Mouse (Mus musculus) heart, adult 2 months (tissue): ENCODE results near the gene Sept9. TPM values are rescaled to one million over a fixed set of nuclear protein-coding genes. Genes with fewer than 3 reads are reported as not detected.

ENCODE experiments used
- DNase-seq, 2 experiments: peaks; one replicate each; pipeline ENCODE4 v3.0.0; 2021
- H3K27ac ChIP-seq: fragments of 200-600 bp; 2 replicates; pipeline ENCODE4 v1.8.1; 2022
- H3K27me3 ChIP-seq: fragments of 200-500 bp; 2 replicates; pipeline ENCODE4 v1.6.1; 2012; ENCODE audit warnings: mild to moderate bottlenecking, low read length, inconsistent platforms, mixed read lengths; ENCODE audit not compliant: control insufficient read depth, insufficient read depth
- H3K36me3 ChIP-seq: fragments of 200-500 bp; 2 replicates; pipeline ENCODE4 v1.6.1; 2012; ENCODE audit warnings: low read length, inconsistent platforms; ENCODE audit not compliant: control insufficient read depth, insufficient read depth
- H3K4me1 ChIP-seq: fragments of 200-500 bp; 2 replicates; pipeline ENCODE4 v1.6.1; 2011; ENCODE audit warnings: low read length; ENCODE audit not compliant: control insufficient read depth, insufficient read depth
- H3K4me3 ChIP-seq: fragments of 200-600 bp; 2 replicates; pipeline ENCODE4 v1.8.1; 2022
- H3K79me2 ChIP-seq: fragments of 200-500 bp; replicated peaks from 2 replicates; pipeline ENCODE4 v1.6.1; 2012; ENCODE audit warnings: mild to moderate bottlenecking, inconsistent platforms, low read length, moderate library complexity, mixed read lengths; ENCODE audit not compliant: control insufficient read depth, insufficient read depth
- H3K9ac ChIP-seq: fragments of 200-500 bp; 2 replicates; pipeline ENCODE4 v1.6.1; 2012; ENCODE audit warnings: low read depth, mild to moderate bottlenecking, control low read depth, inconsistent platforms, low read length, mixed read lengths
- CTCF ChIP-seq: fragments of 200-600 bp; IDR thresholded peaks from 2 replicates; pipeline ENCODE4 v1.8.1; 2022; ENCODE audit warnings: antibody characterized with exemption, mild to moderate bottlenecking, moderate library complexity
- EP300 ChIP-seq: fragments of 200-500 bp; IDR thresholded peaks from 2 replicates; pipeline ENCODE4 v1.6.1; 2011; ENCODE audit warnings: low read depth, low read length, control low read depth; ENCODE audit not compliant: insufficient read depth
- POLR2A ChIP-seq: fragments of 200-500 bp; IDR thresholded peaks from 2 replicates; pipeline ENCODE4 v1.6.1; 2011; ENCODE audit warnings: mild to moderate bottlenecking, low read depth, low read length, control low read depth; ENCODE audit not compliant: insufficient read depth
- WGBS: fragments of 180-500 bp; shearing (Covaris S2); methylation state at CpG from one replicate; pipeline ENCODE4 v1.1.7; 2018; 5-methylcytosine and 5-hydroxymethylcytosine counted together
- intact Hi-C: fragments of 180-260 bp; cut with DNase I; formaldehyde crosslinking; loops from one replicate; pipeline ENCODE4 v1.15.1; 2025
- polyA plus RNA-seq: library from polyadenylated mRNA; depleted of rRNA; stranded (reverse); fragments of >200 nt; gene quantifications from 2 replicates; pipeline ENCODE4 v1.2.3, GENCODE M21; 2012
- total RNA-seq, 2 experiments: library from RNA; stranded (reverse); gene quantifications; 2 replicates each; pipeline ENCODE4 v1.2.3; 2021

Sept9 gene
- total and polyA plus RNA-seq, 3 experiments, result 15.9 to 31.9 (median 28.2) TPM

GRCm38 (mm10) chr11:117249985-117250928 lies 50.8 kb downstream of the Sept9 start:
- TF ChIP-seq POLR2A (no peak), EP300 (no peak), CTCF (no peak)
- H3K27ac ChIP-seq, result no peak overlapping the region
- H3K27me3 ChIP-seq, result no peaks in the 10 kb centered on the region
- WGBS, result 88% methylated on average over 22 of the region's 22 CpGs
- intact Hi-C loops, result no loop called here
- no peaks in the 10 kb centered on the region for H3K79me2 ChIP-seq
- H3K9ac ChIP-seq, result no peak overlapping the region
- no peak overlapping the region for H3K4me3 ChIP-seq
- DNase-seq, result no peak
- no peaks in the 10 kb centered on the region for H3K36me3 ChIP-seq
- peaks cover 30% of the 10 kb centered on the region for H3K4me1 ChIP-seq

- WGBS, result 90% methylated on average over 4 of the region's 4 CpGs
- intact Hi-C loops, result no loop called here
- no peaks in the 10 kb centered on the region for H3K79me2 ChIP-seq
- H3K27ac ChIP-seq, result no peak overlapping the region
- H3K4me1 ChIP-seq, result peaks cover 24% of the 10 kb centered on the region
- TF ChIP-seq CTCF (no peak), EP300 (no peak), POLR2A (no peak)
- H3K9ac ChIP-seq, result no peak overlapping the region
- H3K27me3 ChIP-seq, result no peaks in the 10 kb centered on the region
- H3K36me3 ChIP-seq, result no peaks in the 10 kb centered on the region
- H3K4me3 ChIP-seq, result no peak overlapping the region
- DNase-seq, result no peak
Observed at GRCm38 (mm10) chr11:117251755-117252154, 52.3 kb downstream of the Sept9 start.

GRCm38 (mm10) chr11:117252846-117253245 lies 53.4 kb downstream of the Sept9 start:
- H3K27ac ChIP-seq, result no peak overlapping the region
- no peaks in the 10 kb centered on the region for H3K79me2 ChIP-seq
- DNase-seq, result no peak
- no peak overlapping the region for H3K4me3 ChIP-seq
- TF ChIP-seq POLR2A, result no peak
- TF ChIP-seq CTCF, result no peak
- TF ChIP-seq EP300, result no peak
- H3K4me1 ChIP-seq, result peaks cover 15% of the 10 kb centered on the region
- intact Hi-C loops, result no loop called here
- no peaks in the 10 kb centered on the region for H3K27me3 ChIP-seq
- 88% methylated on average over 13 of the region's 13 CpGs for WGBS
- H3K36me3 ChIP-seq, result no peaks in the 10 kb centered on the region
- H3K9ac ChIP-seq, result no peak overlapping the region

GRCm38 (mm10) chr11:117254161-117255107 lies 55.0 kb downstream of the Sept9 start:
- peaks cover 10% of the 10 kb centered on the region for H3K4me1 ChIP-seq
- H3K4me3 ChIP-seq, result no peak overlapping the region
- TF ChIP-seq POLR2A, result no peak
- no peak for TF ChIP-seq CTCF
- TF ChIP-seq EP300, result no peak
- no peak overlapping the region for H3K9ac ChIP-seq
- H3K27me3 ChIP-seq, result no peaks in the 10 kb centered on the region
- no peaks in the 10 kb centered on the region for H3K79me2 ChIP-seq
- DNase-seq, result no peak
- no peaks in the 10 kb centered on the region for H3K36me3 ChIP-seq
- WGBS, result 83% methylated on average over 18 of the region's 18 CpGs
- no peak overlapping the region for H3K27ac ChIP-seq
- intact Hi-C loops, result no loop called here

GRCm38 (mm10) chr11:117255108-117255489 lies 55.6 kb downstream of the Sept9 start:
- WGBS, result 88% methylated on average over 3 of the region's 3 CpGs
- no peak overlapping the region for H3K4me3 ChIP-seq
- H3K79me2 ChIP-seq, result no peaks in the 10 kb centered on the region
- no peaks in the 10 kb centered on the region for H3K36me3 ChIP-seq
- no peak for DNase-seq
- H3K27ac ChIP-seq, result no peak overlapping the region
- H3K27me3 ChIP-seq, result no peaks in the 10 kb centered on the region
- TF ChIP-seq CTCF (no peak), EP300 (no peak), POLR2A (no peak)
- H3K9ac ChIP-seq, result no peak overlapping the region
- peaks cover 7% of the 10 kb centered on the region for H3K4me1 ChIP-seq
- intact Hi-C loops, result no loop called here

- peak overlapping the region; percentile 40 for H3K27ac ChIP-seq
- intact Hi-C loops, result no loop called here
- peaks cover 7% of the 10 kb centered on the region for H3K4me1 ChIP-seq
- no peaks in the 10 kb centered on the region for H3K79me2 ChIP-seq
- DNase-seq, result peak in 1 of 2 experiments; percentile 41
- no peak overlapping the region for H3K4me3 ChIP-seq
- no peaks in the 10 kb centered on the region for H3K27me3 ChIP-seq
- H3K36me3 ChIP-seq, result no peaks in the 10 kb centered on the region
- H3K9ac ChIP-seq, result no peak overlapping the region
- TF ChIP-seq CTCF, result no peak
- no peak for TF ChIP-seq POLR2A
- no peak for TF ChIP-seq EP300
- 50% methylated on average over 9 of the region's 9 CpGs for WGBS
Observed at GRCm38 (mm10) chr11:117256088-117256487, 56.6 kb downstream of the Sept9 start.
